Mouse (Mus musculus) lung, embryonic 16.5 days (tissue): ENCODE measurements around the gene Rpusd1. TPM values are rescaled to one million over a fixed set of nuclear protein-coding genes. Genes with fewer than 3 reads are reported as not detected.

Experiments
- ATAC-seq: fragments of 200-750 bp; cut with Nextera tagmentation; 2 replicates; pipeline ENCODE4 v1.8.0; 2017; ENCODE audit warnings: low read depth, mild to moderate bottlenecking, moderate library complexity
- H3K27ac ChIP-seq: fragments of 300-500 bp; sonication (generic); 2 replicates; pipeline ENCODE4 v1.5.1; 2014; ENCODE audit warnings: mild to moderate bottlenecking, control low read depth, low read length
- H3K27me3 ChIP-seq: fragments of 300-500 bp; sonication (generic); 2 replicates; pipeline ENCODE4 v1.6.1; 2014; ENCODE audit warnings: low read depth, low read length, mixed read lengths; ENCODE audit not compliant: control insufficient read depth, insufficient read depth
- H3K36me3 ChIP-seq: fragments of 300-500 bp; sonication (generic); 2 replicates; pipeline ENCODE4 v1.6.1; 2014; ENCODE audit warnings: low read length; ENCODE audit not compliant: control insufficient read depth, insufficient read depth
- H3K4me1 ChIP-seq: fragments of 300-500 bp; sonication (generic); replicated peaks from 2 replicates; pipeline ENCODE4 v1.6.1; 2014; ENCODE audit warnings: low read length, mixed read lengths; ENCODE audit not compliant: control insufficient read depth, insufficient read depth
- H3K4me2 ChIP-seq: fragments of 300-500 bp; sonication (generic); 2 replicates; pipeline ENCODE4 v1.6.1; 2014; ENCODE audit warnings: low read depth, low read length, control low read depth
- H3K4me3 ChIP-seq: fragments of 300-500 bp; sonication (generic); 2 replicates; pipeline ENCODE4 v1.5.1; 2014; ENCODE audit warnings: mild to moderate bottlenecking, low read length, control low read depth
- H3K9ac ChIP-seq: fragments of 300-500 bp; sonication (generic); 2 replicates; pipeline ENCODE4 v1.6.1; 2014; ENCODE audit warnings: low read length, control low read depth
- H3K9me3 ChIP-seq: fragments of 300-500 bp; sonication (generic); 2 replicates; pipeline ENCODE4 v1.6.1; 2016; ENCODE audit warnings: low read length; ENCODE audit not compliant: control insufficient read depth
- WGBS: fragments of 180-500 bp; shearing (Covaris S2); extraction: QIAGEN DNeasy Blood & Tissue Kit; methylation state at CpG from one replicate; pipeline ENCODE4 v1.1.7; 2014; 5-methylcytosine and 5-hydroxymethylcytosine counted together
- polyA plus RNA-seq: library from polyadenylated mRNA; unstranded; fragments of >200 nt; fragmentation: Nextera tagmentation; extraction: Ambion mirVana; gene quantifications from 2 replicates; pipeline ENCODE4 v1.2.1, GENCODE M21; 2015

The Rpusd1 gene
- polyA plus RNA-seq, 1 experiment from 2014 or later = 25.0 TPM

GRCm38 (mm10) chr17:25709994-25710393 lies 17.5 kb upstream of the Rpusd1 start:
- Histone ChIP-seq H3K27me3 (no peaks in the 10 kb centered on the region), H3K4me3 (no peak overlapping the region), H3K27ac (no peak overlapping the region), H3K36me3 (no peaks in the 10 kb centered on the region), H3K9ac (no peak overlapping the region), H3K4me2 (no peak overlapping the region), H3K9me3 (no peaks in the 10 kb centered on the region), H3K4me1 (no peaks in the 10 kb centered on the region)
- 81% methylated on average over 2 of the region's 2 CpGs for WGBS
- ATAC-seq = no peak

GRCm38 (mm10) chr17:25711136-25711535 lies 16.3 kb upstream of the Rpusd1 start:
- Histone ChIP-seq H3K4me1 (no peaks in the 10 kb centered on the region; the same call in 1 of the 2 replicates), H3K36me3 (no peaks in the 10 kb centered on the region), H3K4me3 (no peak overlapping the region), H3K4me2 (no peak overlapping the region), H3K9ac (no peak overlapping the region), H3K27ac (no peak overlapping the region), H3K9me3 (no peaks in the 10 kb centered on the region), H3K27me3 (peaks cover under 1% of the 10 kb centered on the region)
- WGBS = 68% methylated on average over 4 of the region's 4 CpGs
- ATAC-seq = no peak

- H3K27me3 ChIP-seq = peaks cover 18% of the 10 kb centered on the region
- H3K27ac ChIP-seq = no peak overlapping the region
- no peak overlapping the region for H3K4me2 ChIP-seq
- no peaks in the 10 kb centered on the region for H3K9me3 ChIP-seq
- 53% methylated on average over 3 of the region's 3 CpGs for WGBS
- peaks cover 6% of the 10 kb centered on the region for H3K36me3 ChIP-seq
- no peak for ATAC-seq
- H3K4me3 ChIP-seq = no peak overlapping the region
- H3K4me1 ChIP-seq = peaks cover 10% of the 10 kb centered on the region
- no peak overlapping the region for H3K9ac ChIP-seq
Measured at GRCm38 (mm10) chr17:25715627-25716026, 11.8 kb upstream of the Rpusd1 start.

GRCm38 (mm10) chr17:25716130-25716529 lies 11.3 kb upstream of the Rpusd1 start:
- ATAC-seq = no peak
- H3K27me3 ChIP-seq = peaks cover 18% of the 10 kb centered on the region
- H3K9me3 ChIP-seq = no peaks in the 10 kb centered on the region
- H3K4me1 ChIP-seq = peaks cover 10% of the 10 kb centered on the region
- H3K4me3 ChIP-seq = no peak overlapping the region
- no peak overlapping the region for H3K4me2 ChIP-seq
- no peak overlapping the region for H3K9ac ChIP-seq
- H3K36me3 ChIP-seq = peaks cover 8% of the 10 kb centered on the region
- H3K27ac ChIP-seq = no peak overlapping the region
- WGBS = 4% methylated on average over 6 of the region's 6 CpGs

GRCm38 (mm10) chr17:25716711-25717637 lies 10.5 kb upstream of the Rpusd1 start, which contains the start of gene Gng13:
Gng13 (plus strand) TSS chr17:25717171.
- ATAC-seq = peak; percentile 68
- peaks cover 8% of the 10 kb centered on the region for H3K36me3 ChIP-seq
- peaks cover 18% of the 10 kb centered on the region for H3K27me3 ChIP-seq
- H3K4me3 ChIP-seq = peak within 1 kb of the TSS; percentile 46
- no peaks in the 10 kb centered on the region for H3K9me3 ChIP-seq
- WGBS = 2% methylated on average over 45 of the region's 45 CpGs
- peak within 1 kb of the TSS; percentile 75 for H3K4me2 ChIP-seq
- no peak within 1 kb of the TSS for H3K27ac ChIP-seq
- peak within 1 kb of the TSS; percentile 49 for H3K9ac ChIP-seq
- H3K4me1 ChIP-seq = peaks cover 10% of the 10 kb centered on the region

- peak overlapping the region; percentile 75 for H3K4me2 ChIP-seq
- no peaks in the 10 kb centered on the region for H3K9me3 ChIP-seq
- H3K27me3 ChIP-seq = peaks cover 18% of the 10 kb centered on the region
- ATAC-seq = peak; percentile 27; the same call in 1 of the 2 replicates
- peak overlapping the region; percentile 49; the same call in 1 of the 2 replicates for H3K9ac ChIP-seq
- 8% methylated on average over 6 of the region's 6 CpGs for WGBS
- peaks cover 10% of the 10 kb centered on the region for H3K4me1 ChIP-seq
- H3K27ac ChIP-seq = no peak overlapping the region
- peak overlapping the region; percentile 46 for H3K4me3 ChIP-seq
- peaks cover 9% of the 10 kb centered on the region for H3K36me3 ChIP-seq
Measured at GRCm38 (mm10) chr17:25717691-25718090, 9.8 kb upstream of the Rpusd1 start.

- H3K4me3 ChIP-seq = no peak overlapping the region
- 90% methylated on average over 5 of the region's 5 CpGs for WGBS
- ATAC-seq = no peak
- H3K9me3 ChIP-seq = no peaks in the 10 kb centered on the region
- no peak overlapping the region for H3K27ac ChIP-seq
- no peak overlapping the region for H3K9ac ChIP-seq
- peaks cover 13% of the 10 kb centered on the region for H3K4me1 ChIP-seq
- peaks cover 19% of the 10 kb centered on the region for H3K36me3 ChIP-seq
- H3K4me2 ChIP-seq = no peak overlapping the region
- H3K27me3 ChIP-seq = peaks cover 14% of the 10 kb centered on the region
Measured at GRCm38 (mm10) chr17:25721476-25721875, 6.0 kb upstream of the Rpusd1 start.

GRCm38 (mm10) chr17:25723470-25723869 lies 4.0 kb upstream of the Rpusd1 start:
- no peak overlapping the region for H3K27ac ChIP-seq
- H3K4me1 ChIP-seq = peaks cover 13% of the 10 kb centered on the region
- no peaks in the 10 kb centered on the region for H3K9me3 ChIP-seq
- WGBS = 92% methylated on average over 19 of the region's 19 CpGs
- H3K36me3 ChIP-seq = peaks cover 19% of the 10 kb centered on the region
- no peak overlapping the region for H3K9ac ChIP-seq
- ATAC-seq = no peak
- H3K27me3 ChIP-seq = no peaks in the 10 kb centered on the region
- H3K4me3 ChIP-seq = no peak overlapping the region
- no peak overlapping the region for H3K4me2 ChIP-seq

- H3K9me3 ChIP-seq = no peaks in the 10 kb centered on the region
Measured at GRCm38 (mm10) chr17:25723919-25724318, 3.6 kb upstream of the Rpusd1 start.

More at GRCm38 (mm10) chr17:25723919-25724318, 3.6 kb upstream of the Rpusd1 start:
- no peak for ATAC-seq
- Histone ChIP-seq H3K4me2 (no peak overlapping the region), H3K27ac (no peak overlapping the region), H3K4me1 (peaks cover 15% of the 10 kb centered on the region), H3K9ac (no peak overlapping the region), H3K27me3 (no peaks in the 10 kb centered on the region), H3K36me3 (peaks cover 19% of the 10 kb centered on the region), H3K4me3 (no peak overlapping the region)
- 69% methylated on average over 7 of the region's 7 CpGs for WGBS
